In genomic region chr2:168544102-168544501, GRCm38 (mm10) we compare ENCODE assay signal across 9 mouse cellular contexts. TPM values are rescaled to one million over a fixed set of nuclear protein-coding genes. Genes with fewer than 3 reads are reported as not detected.
A peak's percentile ranks its signal among the peaks of the same experiment; 100 is the strongest.
DNase-seq lines count a peak whose midpoint lies in the region; ATAC-seq and TF ChIP-seq lines count a peak whose summit lies in the region.
"Had no signal": no experiment of that assay in that cellular context is flagged by ENCODE, and none has a peak within 500 bp of the region (broad histone marks: within the 10 kb centered on the region; RNA-seq: fewer than 3 reads in every experiment).

No protein-coding gene starts in this region.

- WGBS in intestine, embryonic 14.5 days = 14% methylated on average over 13 of the region's 13 CpGs
- 19% methylated on average over 13 of the region's 13 CpGs for WGBS in intestine, postnatal 0 days
- WGBS in embryonic facial prominence, embryonic 12.5 days = 20% methylated on average over 13 of the region's 13 CpGs
- 22% methylated on average over 13 of the region's 13 CpGs for WGBS in heart, postnatal 0 days
- WGBS in thymus, adult 2 months = 63% methylated on average over 13 of the region's 13 CpGs

- H3K9me3 ChIP-seq in intestine, embryonic 14.5 days (ENCODE audit: control insufficient read depth, low read length) = no peaks in the 10 kb centered on the region
- no peaks in the 10 kb centered on the region for H3K9me3 ChIP-seq in intestine, postnatal 0 days (ENCODE audit: control insufficient read depth)
- H3K9me3 ChIP-seq in embryonic facial prominence, embryonic 12.5 days = no peaks in the 10 kb centered on the region
- H3K9me3 ChIP-seq in heart, postnatal 0 days (replicated peaks; ENCODE audit: control insufficient read depth, low read length) = no peaks in the 10 kb centered on the region

- peaks cover 26% of the 10 kb centered on the region for H3K4me1 ChIP-seq in intestine, embryonic 14.5 days (replicated peaks; ENCODE audit: control insufficient read depth, insufficient read depth, low read length)
- peaks cover 8% of the 10 kb centered on the region; the same call in 1 of the 2 replicates for H3K4me1 ChIP-seq in intestine, postnatal 0 days (replicated peaks; ENCODE audit: control insufficient read depth, insufficient read depth, low read length)
- peaks cover 61% of the 10 kb centered on the region for H3K4me1 ChIP-seq in embryonic facial prominence, embryonic 12.5 days
- peaks cover 32% of the 10 kb centered on the region for H3K4me1 ChIP-seq in heart, postnatal 0 days (ENCODE audit: control insufficient read depth, insufficient read depth)
- 0 out of 2 replicates have a peak, but pooled peaks cover 3% of the 10 kb centered on the region for H3K4me1 ChIP-seq in thymus, adult 2 months (replicated peaks; ENCODE audit: control insufficient read depth, insufficient read depth, low read length)

- no peak for TF ChIP-seq POLR2A in thymus, adult 2 months (IDR thresholded peaks at IDR 0.05; ENCODE audit: control insufficient read depth, extremely low read depth, insufficient read depth, low read length, poor library complexity)

- H3K36me3 ChIP-seq in intestine, embryonic 14.5 days (ENCODE audit: control insufficient read depth, insufficient read depth, low read length) = no peaks in the 10 kb centered on the region
- no peaks in the 10 kb centered on the region for H3K36me3 ChIP-seq in intestine, postnatal 0 days (ENCODE audit: control insufficient read depth, insufficient read depth)
- no peaks in the 10 kb centered on the region for H3K36me3 ChIP-seq in embryonic facial prominence, embryonic 12.5 days
- no peaks in the 10 kb centered on the region for H3K36me3 ChIP-seq in heart, postnatal 0 days (replicated peaks; ENCODE audit: control insufficient read depth, insufficient read depth, low read length)
- H3K36me3 ChIP-seq in thymus, adult 2 months (ENCODE audit: control insufficient read depth, insufficient read depth, low read length) = no peaks in the 10 kb centered on the region
- H3K36me3 ChIP-seq: G1E had no signal

- no peaks in the 10 kb centered on the region for H3K27me3 ChIP-seq in intestine, embryonic 14.5 days (replicated peaks; ENCODE audit: control insufficient read depth, insufficient read depth, low read length)
- no peaks in the 10 kb centered on the region for H3K27me3 ChIP-seq in intestine, postnatal 0 days (replicated peaks; ENCODE audit: control insufficient read depth, insufficient read depth, low read length)
- H3K27me3 ChIP-seq in embryonic facial prominence, embryonic 12.5 days = no peaks in the 10 kb centered on the region
- no peaks in the 10 kb centered on the region for H3K27me3 ChIP-seq in heart, postnatal 0 days (ENCODE audit: control insufficient read depth, insufficient read depth, low read length)
- no peaks in the 10 kb centered on the region for H3K27me3 ChIP-seq in thymus, adult 2 months (ENCODE audit: control insufficient read depth, insufficient read depth, low read length)

- intact Hi-C loops in left cerebral cortex, adult 2 months (cut with DNase I) = no loop called here

- no peak overlapping the region for H3K9ac ChIP-seq in intestine, embryonic 14.5 days (ENCODE audit: low read length)
- no peak overlapping the region for H3K9ac ChIP-seq in intestine, postnatal 0 days (ENCODE audit: low read depth, low read length)
- H3K9ac ChIP-seq in embryonic facial prominence, embryonic 12.5 days = no peak overlapping the region
- H3K9ac ChIP-seq in heart, postnatal 0 days (replicated peaks; ENCODE audit: low read depth, low read length) = no peak overlapping the region

- H3K4me3 ChIP-seq in intestine, embryonic 14.5 days (ENCODE audit: low read depth, low read length) = no peak overlapping the region
- no peak overlapping the region for H3K4me3 ChIP-seq in intestine, postnatal 0 days (ENCODE audit: low read depth, low read length)
- no peak overlapping the region for H3K4me3 ChIP-seq in embryonic facial prominence, embryonic 12.5 days
- H3K4me3 ChIP-seq in heart, postnatal 0 days (ENCODE audit: low read depth, low read length) = no peak overlapping the region
- H3K4me3 ChIP-seq in left cerebral cortex, adult 2 months = no peak overlapping the region
- no peak overlapping the region for H3K4me3 ChIP-seq in thymus, adult 2 months (ENCODE audit: control insufficient read depth, insufficient read depth, low read length)

- TF ChIP-seq CTCF in intestine, postnatal 0 days (IDR thresholded peaks at IDR 0.05; ENCODE audit: low read depth) = no peak
- TF ChIP-seq CTCF in heart, postnatal 0 days (IDR thresholded peaks at IDR 0.05; ENCODE audit: low read depth) = no peak
- TF ChIP-seq CTCF in left cerebral cortex, adult 2 months (IDR thresholded peaks at IDR 0.05) = no peak
- TF ChIP-seq CTCF in thymus, adult 2 months (IDR thresholded peaks at IDR 0.05; ENCODE audit: borderline replicate concordance, control insufficient read depth, extremely low read depth, insufficient read depth, low read length, poor library complexity) = no peak

- H3K4me2 ChIP-seq in intestine, embryonic 14.5 days (ENCODE audit: low read length) = no peak overlapping the region
- no peak overlapping the region for H3K4me2 ChIP-seq in intestine, postnatal 0 days (replicated peaks; ENCODE audit: low read depth)
- no peak overlapping the region; the same call in 1 of the 2 replicates for H3K4me2 ChIP-seq in embryonic facial prominence, embryonic 12.5 days (replicated peaks)
- H3K4me2 ChIP-seq in heart, postnatal 0 days (ENCODE audit: low read depth, low read length) = no peak overlapping the region

- H3K27ac ChIP-seq in intestine, embryonic 14.5 days (ENCODE audit: low read depth) = no peak overlapping the region; the same call in 1 of the 2 replicates
- H3K27ac ChIP-seq in intestine, postnatal 0 days (ENCODE audit: low read depth, low read length) = no peak overlapping the region
- peak overlapping the region; percentile 77 for H3K27ac ChIP-seq in embryonic facial prominence, embryonic 12.5 days
- H3K27ac ChIP-seq in heart, postnatal 0 days (ENCODE audit: low read depth) = 0 out of 2 replicates have a peak overlapping the region, but pooled peaks have one; percentile 25
- no peak overlapping the region for H3K27ac ChIP-seq in left cerebral cortex, adult 2 months
- H3K27ac ChIP-seq in thymus, adult 2 months (ENCODE audit: control insufficient read depth, insufficient read depth, low read length) = no peak overlapping the region

- peak; percentile 84 for DNase-seq in intestine, embryonic 14.5 days (ENCODE audit: low spot score)
- peak; percentile 62 for DNase-seq in heart, postnatal 0 days (ENCODE audit: low spot score)
- peak; percentile 62 to 65 for DNase-seq in left cerebral cortex, adult 2 months (ENCODE audit: extremely low spot score in 1 of 2, low spot score in 2 of 2)
- peak; percentile 73 for DNase-seq in right cerebral cortex, adult 18-20 months
- no peak for DNase-seq in cerebellum, adult 8-10 months
- no peak for DNase-seq in thymus, adult 2 months

- peak; percentile 38; the same call in 1 of the 2 replicates for ATAC-seq in intestine, embryonic 14.5 days (replicated peaks; ENCODE audit: low FRiP score, low TSS enrichment, low read depth)
- no peak for ATAC-seq in intestine, postnatal 0 days
- peak; percentile 67; the same call in 1 of the 2 replicates for ATAC-seq in embryonic facial prominence, embryonic 12.5 days (ENCODE audit: insufficient number of reproducible peaks, insufficient read depth, low FRiP score, low TSS enrichment)
- ATAC-seq in heart, postnatal 0 days (ENCODE audit: insufficient read depth, low read depth) = peak; percentile 16; the same call in 1 of the 2 replicates

- TF ChIP-seq EP300 in heart, postnatal 0 days (IDR thresholded peaks at IDR 0.05; ENCODE audit: low read depth) = no peak

RNA-seq across cellular contexts. Expression of gene Nfatc2, which starts 57.4 kb away (rescaled TPM):
- polyA plus RNA-seq in intestine, embryonic 14.5 days (2014; fragmentation: Nextera tagmentation; extraction: Ambion mirVana) = 2.3 TPM in 2 replicates
- polyA plus RNA-seq in intestine, postnatal 0 days (2015; fragmentation: Nextera tagmentation; extraction: Ambion mirVana) = 1.5 and 1.9 TPM in 2 replicates
- 4.6 and 5.1 TPM in 2 replicates for polyA plus RNA-seq in embryonic facial prominence, embryonic 12.5 days (2016; fragmentation: Nextera tagmentation; extraction: Ambion mirVana)
- total RNA-seq in heart, postnatal 0 days (2014; rRNA removed; ENCODE audit: low replicate concordance) = 7.4 and 10.1 TPM in 2 replicates
- polyA plus RNA-seq in heart, postnatal 0 days (2015; fragmentation: Nextera tagmentation; extraction: Ambion mirVana) = 7.3 and 8.2 TPM in 2 replicates
- 10 to 100 TPM; 11.2 to 12.1 TPM for total RNA-seq in left cerebral cortex, adult 2 months (2021)
- 13.3 and 17.4 TPM in 2 replicates for polyA plus RNA-seq in thymus, adult 2 months (2012; rRNA removed)
- polyA plus RNA-seq: G1E had no signal

Comparison
In these comparisons a context has a peak if more than half of its experiments do, and no peak if none do; other contexts are left out.
1. DNase-seq: peak in intestine, embryonic 14.5 days (single experiment), heart, postnatal 0 days (single experiment), left cerebral cortex, adult 2 months (2 of 2) and right cerebral cortex, adult 18-20 months (single experiment); none in cerebellum, adult 8-10 months (single experiment) and thymus, adult 2 months (single experiment).
2. H3K27ac ChIP-seq: peak in embryonic facial prominence, embryonic 12.5 days (single experiment) and heart, postnatal 0 days (single experiment); none in intestine, embryonic 14.5 days (single experiment), intestine, postnatal 0 days (single experiment), left cerebral cortex, adult 2 months (single experiment) and thymus, adult 2 months (single experiment).